ENCODE assay signal across 19 mouse cellular contexts in the genomic region with DNA sequence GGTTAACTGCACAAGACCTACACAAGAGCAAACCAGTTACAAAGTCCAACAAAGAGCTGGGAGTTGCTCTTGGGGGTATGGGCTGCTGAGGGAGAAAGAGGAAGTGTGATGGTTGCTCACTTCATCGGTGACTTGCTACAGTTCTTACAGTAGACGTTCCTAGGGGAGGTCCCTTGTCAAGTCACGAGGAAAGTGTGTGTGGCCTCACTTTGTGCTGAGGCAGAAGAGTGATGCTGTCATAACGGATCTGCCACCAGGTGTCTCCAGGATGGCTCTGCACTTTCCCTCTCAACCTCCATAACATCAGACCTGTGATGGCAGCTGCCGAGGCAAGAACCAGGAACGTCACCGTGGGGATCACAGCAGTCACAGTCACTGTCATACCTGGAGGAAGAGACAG. TPM values are rescaled to one million over a fixed set of nuclear protein-coding genes. Genes with fewer than 3 reads are reported as not detected.
DNase-seq lines count a peak whose midpoint lies in the region; ATAC-seq and TF ChIP-seq lines count a peak whose summit lies in the region.
"Had no signal": no experiment of that assay in that cellular context is flagged by ENCODE, and none has a peak within 500 bp of the region (broad histone marks: within the 10 kb centered on the region; RNA-seq: fewer than 3 reads in every experiment).

No protein-coding gene starts in this region.

- no peaks in the 10 kb centered on the region for H3K36me3 ChIP-seq in hindbrain, postnatal 0 days (ENCODE audit: insufficient read depth, low read length)
- no peaks in the 10 kb centered on the region for H3K36me3 ChIP-seq in hindbrain, embryonic 10.5 days
- H3K36me3 ChIP-seq in midbrain, postnatal 0 days (ENCODE audit: insufficient read depth, low read length): no peaks in the 10 kb centered on the region
- no peaks in the 10 kb centered on the region for H3K36me3 ChIP-seq in midbrain, embryonic 13.5 days
- H3K36me3 ChIP-seq in MEL (ENCODE audit: control insufficient read depth in 1 of 2, insufficient read depth in 2 of 2, low read length in 2 of 2): no peaks in the 10 kb centered on the region
- H3K36me3 ChIP-seq: embryonic facial prominence, embryonic 15.5 days; kidney, embryonic 15.5 days; limb, embryonic 15.5 days; midbrain, embryonic 12.5 days had no signal

- no peak overlapping the region for H3K27ac ChIP-seq in hindbrain, postnatal 0 days
- H3K27ac ChIP-seq in hindbrain, embryonic 10.5 days: no peak overlapping the region
- H3K27ac ChIP-seq in midbrain, postnatal 0 days (ENCODE audit: low read depth, low read length): no peak overlapping the region
- H3K27ac ChIP-seq in midbrain, embryonic 13.5 days: no peak overlapping the region
- H3K27ac ChIP-seq in MEL (ENCODE audit: control insufficient read depth, low read depth, low read length): no peak overlapping the region
- H3K27ac ChIP-seq: embryonic facial prominence, embryonic 15.5 days; kidney, embryonic 15.5 days; limb, embryonic 15.5 days; midbrain, embryonic 12.5 days had no signal

- H3K4me1 ChIP-seq in hindbrain, postnatal 0 days (ENCODE audit: insufficient read depth, low read length): no peaks in the 10 kb centered on the region
- peaks cover 2% of the 10 kb centered on the region; the same call in 1 of the 2 replicates for H3K4me1 ChIP-seq in hindbrain, embryonic 10.5 days (replicated peaks)
- H3K4me1 ChIP-seq in midbrain, postnatal 0 days (ENCODE audit: insufficient read depth, low read length): no peaks in the 10 kb centered on the region
- peaks cover 11% of the 10 kb centered on the region for H3K4me1 ChIP-seq in midbrain, embryonic 13.5 days (replicated peaks)
- H3K4me1 ChIP-seq in MEL (ENCODE audit: control insufficient read depth in 1 of 2, insufficient read depth in 2 of 2, low read length in 2 of 2): no peaks in the 10 kb centered on the region
- H3K4me1 ChIP-seq: embryonic facial prominence, embryonic 15.5 days; limb, embryonic 15.5 days had no signal

- peak; percentile 31 for TF ChIP-seq CTCF in hindbrain, postnatal 0 days (IDR thresholded peaks at IDR 0.05; ENCODE audit: low read depth)
- TF ChIP-seq CTCF in midbrain, postnatal 0 days (IDR thresholded peaks at IDR 0.05): peak; percentile 40
- TF ChIP-seq CTCF in MEL (IDR thresholded peaks at IDR 0.05 in 2 of 3, conservative IDR thresholded peaks at IDR 0.05 in 1 of 3; ENCODE audit: control insufficient read depth in 1 of 3, insufficient read depth in 1 of 3, low read depth in 2 of 3, low read length in 3 of 3, poor library complexity in 1 of 3, severe bottlenecking in 1 of 3): 0 out of 6 replicates have a peak, but pooled peaks of 1 of the 3 experiments have one; percentile 7

- no peak for TF ChIP-seq POLR2A in MEL (IDR thresholded peaks at IDR 0.05; ENCODE audit: control insufficient read depth in 1 of 2, insufficient read depth in 1 of 2, low read depth in 1 of 2, low read length in 2 of 2, poor library complexity in 1 of 2)

- no peaks in the 10 kb centered on the region for H3K9me3 ChIP-seq in hindbrain, postnatal 0 days (ENCODE audit: low read length)
- no peaks in the 10 kb centered on the region for H3K9me3 ChIP-seq in hindbrain, embryonic 10.5 days
- no peaks in the 10 kb centered on the region for H3K9me3 ChIP-seq in midbrain, postnatal 0 days (ENCODE audit: low read length)
- H3K9me3 ChIP-seq in midbrain, embryonic 13.5 days: no peaks in the 10 kb centered on the region
- no peaks in the 10 kb centered on the region for H3K9me3 ChIP-seq in MEL (replicated peaks; ENCODE audit: insufficient read depth, low read length)
- H3K9me3 ChIP-seq: embryonic facial prominence, embryonic 15.5 days; kidney, embryonic 15.5 days; limb, embryonic 15.5 days; midbrain, embryonic 12.5 days had no signal

- no peak for ATAC-seq in hindbrain, postnatal 0 days
- ATAC-seq in midbrain, postnatal 0 days (ENCODE audit: low FRiP score): no peak
- ATAC-seq in midbrain, embryonic 13.5 days: no peak
- peak; percentile 74 for ATAC-seq in neutrophil, adult 5-6 weeks (ENCODE audit: extremely low read depth, insufficient number of reproducible peaks, low FRiP score, poor library complexity, severe bottlenecking)
- ATAC-seq: hindbrain, embryonic 16.5 days had no signal

- H3K27me3 ChIP-seq in hindbrain, postnatal 0 days (ENCODE audit: insufficient read depth, low read length): no peaks in the 10 kb centered on the region
- no peaks in the 10 kb centered on the region for H3K27me3 ChIP-seq in hindbrain, embryonic 10.5 days (ENCODE audit: insufficient read depth, poor library complexity, severe bottlenecking)
- H3K27me3 ChIP-seq in midbrain, postnatal 0 days (ENCODE audit: insufficient read depth, low read length): no peaks in the 10 kb centered on the region; the same call in 1 of the 2 replicates
- H3K27me3 ChIP-seq in midbrain, embryonic 13.5 days: no peaks in the 10 kb centered on the region
- H3K27me3 ChIP-seq in MEL (ENCODE audit: control insufficient read depth in 1 of 2, insufficient read depth in 2 of 2, low read length in 2 of 2): no peaks in the 10 kb centered on the region
- H3K27me3 ChIP-seq: embryonic facial prominence, embryonic 15.5 days; kidney, embryonic 15.5 days; limb, embryonic 15.5 days; midbrain, embryonic 12.5 days had no signal

- 84% methylated on average over 7 of the region's 7 CpGs for WGBS in hindbrain, postnatal 0 days
- whole genome bisulfite sequencing in hindbrain, embryonic 10.5 days: 89% methylated on average over 7 of the region's 7 CpGs
- 81% methylated on average over 7 of the region's 7 CpGs for WGBS in midbrain, postnatal 0 days
- 89% methylated on average over 7 of the region's 7 CpGs for whole genome bisulfite sequencing in midbrain, embryonic 13.5 days

- DNase-seq in hindbrain, postnatal 0 days (ENCODE audit: low spot score): no peak
- no peak for DNase-seq in hindbrain, embryonic 10.5 days (ENCODE audit: low spot score)
- no peak for DNase-seq in midbrain, postnatal 0 days (ENCODE audit: low spot score)
- DNase-seq in MEL (ENCODE audit: low read depth, low spot score): peak; percentile 60
- no peak for DNase-seq in frontal cortex, postnatal 14 days (ENCODE audit: low spot score in 2 of 2)
- DNase-seq in urinary bladder, postnatal 14 days (ENCODE audit: low spot score): no peak
- DNase-seq: cerebellum, adult 11-12 months; lung, postnatal 14 days; thymus, adult 2 months had no signal

- no peak overlapping the region for H3K4me3 ChIP-seq in hindbrain, postnatal 0 days (ENCODE audit: low read length)
- no peak overlapping the region for H3K4me3 ChIP-seq in hindbrain, embryonic 10.5 days
- H3K4me3 ChIP-seq in midbrain, postnatal 0 days (ENCODE audit: low read depth, low read length): no peak overlapping the region
- no peak overlapping the region for H3K4me3 ChIP-seq in midbrain, embryonic 13.5 days (replicated peaks)
- no peak overlapping the region for H3K4me3 ChIP-seq in MEL (ENCODE audit: control insufficient read depth in 1 of 2, insufficient read depth in 1 of 2, low read depth in 2 of 2, low read length in 2 of 2)
- H3K4me3 ChIP-seq: embryonic facial prominence, embryonic 15.5 days; kidney, embryonic 15.5 days; limb, embryonic 15.5 days; midbrain, embryonic 12.5 days had no signal

- H3K79me2 ChIP-seq in MEL (ENCODE audit: control insufficient read depth, insufficient read depth, low read length, poor library complexity): no peaks in the 10 kb centered on the region

- TF ChIP-seq RAD21 in MEL (IDR thresholded peaks at IDR 0.05; ENCODE audit: low read depth, low read length): no peak; the same call in 1 of the 2 replicates

- H3K4me2 ChIP-seq in hindbrain, postnatal 0 days (ENCODE audit: low read depth, low read length): no peak overlapping the region
- no peak overlapping the region for H3K4me2 ChIP-seq in midbrain, postnatal 0 days (ENCODE audit: low read depth, low read length, poor library complexity, severe bottlenecking)
- no peak overlapping the region for H3K4me2 ChIP-seq in midbrain, embryonic 13.5 days (replicated peaks)
- H3K4me2 ChIP-seq: embryonic facial prominence, embryonic 15.5 days; kidney, embryonic 15.5 days; limb, embryonic 15.5 days; midbrain, embryonic 12.5 days had no signal

- H3K9ac ChIP-seq in hindbrain, postnatal 0 days (replicated peaks; ENCODE audit: low read length): no peak overlapping the region
- no peak overlapping the region for H3K9ac ChIP-seq in midbrain, postnatal 0 days (replicated peaks; ENCODE audit: low read length, poor library complexity, severe bottlenecking)
- H3K9ac ChIP-seq in midbrain, embryonic 13.5 days (replicated peaks): no peak overlapping the region
- no peak overlapping the region for H3K9ac ChIP-seq in MEL (ENCODE audit: control insufficient read depth, low read depth, low read length, poor library complexity, severe bottlenecking)
- H3K9ac ChIP-seq: embryonic facial prominence, embryonic 15.5 days; kidney, embryonic 15.5 days; limb, embryonic 15.5 days; midbrain, embryonic 12.5 days had no signal

- no peak for TF ChIP-seq EP300 in MEL (IDR thresholded peaks at IDR 0.05; ENCODE audit: low read depth in 1 of 2, low read length in 2 of 2)

RNA-seq across cellular contexts. Expression of a gene that starts 13.9 kb away (rescaled TPM):
- not detected in 2 replicates for total RNA-seq in hindbrain, postnatal 0 days (2014; rRNA removed)
- 0.09 and 0.10 TPM in 2 replicates for polyA plus RNA-seq in hindbrain, postnatal 0 days (2015; fragmentation: Nextera tagmentation; extraction: Ambion mirVana)
- not detected in 2 replicates for polyA plus RNA-seq in hindbrain, embryonic 10.5 days (2016; fragmentation: Nextera tagmentation; extraction: Ambion mirVana)
- total RNA-seq in midbrain, postnatal 0 days (2014; rRNA removed): not detected in 2 replicates
- not detected in 2 replicates for polyA plus RNA-seq in midbrain, postnatal 0 days (2015; fragmentation: Nextera tagmentation; extraction: Ambion mirVana)
- 0.07 TPM in 1 of 2 replicates, not detected in the other for polyA plus RNA-seq in midbrain, embryonic 13.5 days (2015; fragmentation: Nextera tagmentation; extraction: Ambion mirVana)
- 0.65 and 1.1 TPM in 2 replicates for total RNA-seq in MEL (2012; rRNA removed)
- 1 to 10 TPM in 1 of 2 experiments, not detected in 1; 2.4 TPM for polyA plus RNA-seq in MEL (2012; ENCODE audit: insufficient read depth in 1 of 2, insufficient read length in 2 of 2, low read depth in 1 of 2, low replicate concordance in 2 of 2, missing spikeins in 1 of 2)
- not detected in 2 replicates for total RNA-seq in neutrophil, adult 5-6 weeks (2017)
- total RNA-seq: adrenal gland, adult 18-20 months had no signal
- polyA plus RNA-seq: forebrain, embryonic 11.5 days; midbrain, embryonic 12.5 days had no signal

RNA-seq across cellular contexts. Expression of a gene that starts 24.6 kb away (rescaled TPM):
- 12.3 and 13.2 TPM in 2 replicates for total RNA-seq in hindbrain, postnatal 0 days (2014; rRNA removed)
- polyA plus RNA-seq in hindbrain, postnatal 0 days (2015; fragmentation: Nextera tagmentation; extraction: Ambion mirVana): 15.6 and 19.1 TPM in 2 replicates
- polyA plus RNA-seq in hindbrain, embryonic 10.5 days (2016; fragmentation: Nextera tagmentation; extraction: Ambion mirVana): 20.5 and 24.0 TPM in 2 replicates
- 15.1 and 18.0 TPM in 2 replicates for total RNA-seq in midbrain, postnatal 0 days (2014; rRNA removed)
- 12.7 and 13.9 TPM in 2 replicates for polyA plus RNA-seq in midbrain, postnatal 0 days (2015; fragmentation: Nextera tagmentation; extraction: Ambion mirVana)
- 9.9 TPM in 2 replicates for polyA plus RNA-seq in midbrain, embryonic 13.5 days (2015; fragmentation: Nextera tagmentation; extraction: Ambion mirVana)
- total RNA-seq in MEL (2012; rRNA removed): 248 and 318 TPM in 2 replicates
- 100 to 1,000 TPM in 1 of 2 experiments, not detected in 1; 223 TPM for polyA plus RNA-seq in MEL (2012; ENCODE audit: insufficient read depth in 1 of 2, insufficient read length in 2 of 2, low read depth in 1 of 2, low replicate concordance in 2 of 2, missing spikeins in 1 of 2)
- 92.0 and 131 TPM in 2 replicates for total RNA-seq in neutrophil, adult 5-6 weeks (2017)

RNA-seq across cellular contexts. Expression of a gene that starts 46.6 kb away (rescaled TPM):
- 0.10 TPM in 1 of 2 replicates, not detected in the other for total RNA-seq in hindbrain, postnatal 0 days (2014; rRNA removed)
- 0.10 and 0.13 TPM in 2 replicates for polyA plus RNA-seq in hindbrain, postnatal 0 days (2015; fragmentation: Nextera tagmentation; extraction: Ambion mirVana)
- polyA plus RNA-seq in hindbrain, embryonic 10.5 days (2016; fragmentation: Nextera tagmentation; extraction: Ambion mirVana): not detected in 2 replicates
- total RNA-seq in midbrain, postnatal 0 days (2014; rRNA removed): 0.09 TPM in 1 of 2 replicates, not detected in the other
- 0.16 and 0.34 TPM in 2 replicates for polyA plus RNA-seq in midbrain, postnatal 0 days (2015; fragmentation: Nextera tagmentation; extraction: Ambion mirVana)
- 0.30 and 0.83 TPM in 2 replicates for polyA plus RNA-seq in midbrain, embryonic 13.5 days (2015; fragmentation: Nextera tagmentation; extraction: Ambion mirVana)
- total RNA-seq in MEL (2012; rRNA removed): not detected in 2 replicates
- polyA plus RNA-seq in MEL (2012; ENCODE audit: insufficient read depth in 1 of 2, insufficient read length in 2 of 2, low read depth in 1 of 2, low replicate concordance in 2 of 2, missing spikeins in 1 of 2): not detected
- total RNA-seq in neutrophil, adult 5-6 weeks (2017): not detected in 2 replicates
- total RNA-seq: gastrocnemius, adult 8-10 months had no signal
- polyA plus RNA-seq: forebrain, embryonic 11.5 days; hindbrain, embryonic 16.5 days; kidney, embryonic 15.5 days; limb, embryonic 15.5 days had no signal
